31 mouse cellular contexts compared by ENCODE assay signal in the genomic region with DNA sequence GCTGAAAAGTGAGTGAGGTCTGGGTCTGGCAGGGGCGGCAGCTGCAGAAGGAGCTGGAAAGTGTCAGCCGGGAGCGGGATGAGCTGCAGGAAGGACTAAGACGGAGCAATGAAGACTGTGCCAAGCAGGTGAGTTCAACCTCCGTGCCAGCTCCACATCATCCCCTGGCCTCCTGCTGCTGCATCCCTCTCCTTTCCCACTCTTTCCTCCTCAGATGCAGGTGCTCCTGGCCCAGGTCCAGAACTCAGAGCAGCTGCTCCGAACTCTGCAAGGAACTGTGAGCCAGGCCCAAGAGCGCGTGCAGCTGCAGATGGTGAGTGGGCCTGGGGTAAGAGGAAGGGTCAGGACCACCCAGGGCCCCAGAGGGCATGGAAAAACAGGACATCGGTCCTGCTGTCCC. TPM values are rescaled to one million over a fixed set of nuclear protein-coding genes. Genes with fewer than 3 reads are reported as not detected.
DNase-seq lines count a peak whose midpoint lies in the region; ATAC-seq and TF ChIP-seq lines count a peak whose summit lies in the region.
"Had no signal": no experiment of that assay in that cellular context is flagged by ENCODE, and none has a peak within 500 bp of the region (broad histone marks: within the 10 kb centered on the region; RNA-seq: fewer than 3 reads in every experiment).

No protein-coding gene starts in this region.

- ATAC-seq in heart, embryonic 14.5 days (ENCODE audit: insufficient number of reproducible peaks, insufficient read depth, low FRiP score, low read depth): 0 out of 2 replicates have a peak, but pooled peaks have one; percentile 44
- ATAC-seq in midbrain, postnatal 0 days (ENCODE audit: low FRiP score): no peak
- no peak for ATAC-seq in midbrain, embryonic 14.5 days (ENCODE audit: low FRiP score, low TSS enrichment)
- ATAC-seq: forebrain, embryonic 15.5 days; inflammation-experienced regulatory T-cells, adult 6 months; lung, postnatal 0 days had no signal

- H3K36me3 ChIP-seq in heart, embryonic 14.5 days (ENCODE audit: control insufficient read depth, insufficient read depth, low read length): peaks cover 55% of the 10 kb centered on the region
- H3K36me3 ChIP-seq in midbrain, postnatal 0 days (ENCODE audit: insufficient read depth, low read length): peaks cover 27% of the 10 kb centered on the region
- H3K36me3 ChIP-seq in midbrain, embryonic 14.5 days (ENCODE audit: control insufficient read depth, insufficient read depth, low read length): peaks cover 27% of the 10 kb centered on the region

- H3K4me3 ChIP-seq in heart, embryonic 14.5 days (ENCODE audit: control insufficient read depth in 1 of 2, insufficient read depth in 1 of 2, low read depth in 1 of 2, low read length in 2 of 2): no peak overlapping the region
- no peak overlapping the region for H3K4me3 ChIP-seq in midbrain, postnatal 0 days (ENCODE audit: low read depth, low read length)
- H3K4me3 ChIP-seq in midbrain, embryonic 14.5 days (replicated peaks; ENCODE audit: low read depth, low read length): no peak overlapping the region
- H3K4me3 ChIP-seq: forebrain, embryonic 15.5 days; hindbrain, embryonic 13.5 days; limb, embryonic 15.5 days; liver, embryonic 13.5 days; megakaryocyte, embryonic 14.5 days; midbrain, embryonic 12.5 days had no signal

- no peak overlapping the region for H3K4me2 ChIP-seq in heart, embryonic 14.5 days (ENCODE audit: low read length)
- H3K4me2 ChIP-seq in midbrain, postnatal 0 days (ENCODE audit: low read depth, low read length, poor library complexity, severe bottlenecking): no peak overlapping the region
- no peak overlapping the region for H3K4me2 ChIP-seq in midbrain, embryonic 14.5 days (ENCODE audit: low read length)
- H3K4me2 ChIP-seq: forebrain, embryonic 15.5 days; hindbrain, embryonic 13.5 days; limb, embryonic 15.5 days; liver, embryonic 13.5 days; midbrain, embryonic 12.5 days had no signal

- WGBS in heart, embryonic 14.5 days: 86% methylated on average over 9 of the region's 9 CpGs
- 77% methylated on average over 9 of the region's 9 CpGs for WGBS in midbrain, postnatal 0 days
- WGBS in midbrain, embryonic 14.5 days: 88% methylated on average over 9 of the region's 9 CpGs

- H3K27me3 ChIP-seq in heart, embryonic 14.5 days (ENCODE audit: control insufficient read depth, insufficient read depth, low read length): no peaks in the 10 kb centered on the region
- no peaks in the 10 kb centered on the region for H3K27me3 ChIP-seq in midbrain, postnatal 0 days (ENCODE audit: insufficient read depth, low read length)
- no peaks in the 10 kb centered on the region for H3K27me3 ChIP-seq in midbrain, embryonic 14.5 days (ENCODE audit: control insufficient read depth, insufficient read depth, low read length)
- H3K27me3 ChIP-seq: forebrain, embryonic 15.5 days; hindbrain, embryonic 13.5 days; limb, embryonic 15.5 days; liver, embryonic 13.5 days; megakaryocyte, embryonic 14.5 days; midbrain, embryonic 12.5 days had no signal

- no peak overlapping the region for H3K27ac ChIP-seq in heart, embryonic 14.5 days (replicated peaks in 1 of 2; ENCODE audit: control insufficient read depth in 1 of 2, insufficient read depth in 1 of 2, low read depth in 2 of 2, low read length in 2 of 2)
- H3K27ac ChIP-seq in midbrain, postnatal 0 days (ENCODE audit: low read depth, low read length): no peak overlapping the region
- H3K27ac ChIP-seq in midbrain, embryonic 14.5 days (replicated peaks; ENCODE audit: low read depth, low read length): no peak overlapping the region
- H3K27ac ChIP-seq: forebrain, embryonic 15.5 days; hindbrain, embryonic 13.5 days; limb, embryonic 15.5 days; liver, embryonic 13.5 days; midbrain, embryonic 12.5 days had no signal

- no peak overlapping the region for H3K9ac ChIP-seq in heart, embryonic 14.5 days (ENCODE audit: low read length)
- H3K9ac ChIP-seq in midbrain, postnatal 0 days (replicated peaks; ENCODE audit: low read length, poor library complexity, severe bottlenecking): no peak overlapping the region
- no peak overlapping the region for H3K9ac ChIP-seq in midbrain, embryonic 14.5 days (replicated peaks; ENCODE audit: low read length)
- H3K9ac ChIP-seq: forebrain, embryonic 15.5 days; hindbrain, embryonic 13.5 days; limb, embryonic 15.5 days; liver, embryonic 13.5 days; midbrain, embryonic 12.5 days had no signal

- DNase-seq in gastrocnemius, adult 18-20 months (ENCODE audit: low spot score): peak; percentile 7
- no peak for DNase-seq in gastrocnemius, postnatal 4 days (ENCODE audit: low spot score in 2 of 2)
- DNase-seq in heart, postnatal 4 days: no peak
- peak; percentile 2 for DNase-seq in midbrain, postnatal 0 days (ENCODE audit: low spot score)
- DNase-seq in midbrain, embryonic 14.5 days: no peak
- no peak for DNase-seq in embryo, embryonic 10.5 days (ENCODE audit: low spot score)
- DNase-seq: adrenal gland, postnatal 25 days; cerebellum, adult 18-20 months; gastrocnemius, postnatal 14 days; heart, postnatal 36 days; kidney, adult 11 months; kidney, postnatal 14 days; layer of hippocampus, adult 9-11 months; liver, embryonic 13.5 days; lung, adult 18-20 months; lung, postnatal 4 days; right cerebral cortex, postnatal 4 days; thymus, postnatal 4 days had no signal

- no peaks in the 10 kb centered on the region for H3K9me3 ChIP-seq in heart, embryonic 14.5 days (ENCODE audit: control insufficient read depth, low read length)
- no peaks in the 10 kb centered on the region for H3K9me3 ChIP-seq in midbrain, postnatal 0 days (ENCODE audit: low read length)
- no peaks in the 10 kb centered on the region for H3K9me3 ChIP-seq in midbrain, embryonic 14.5 days (ENCODE audit: control insufficient read depth, low read length)
- H3K9me3 ChIP-seq: forebrain, embryonic 15.5 days; hindbrain, embryonic 13.5 days; limb, embryonic 15.5 days; liver, embryonic 13.5 days; megakaryocyte, embryonic 14.5 days; midbrain, embryonic 12.5 days had no signal

- H3K4me1 ChIP-seq in heart, embryonic 14.5 days (ENCODE audit: control insufficient read depth in 2 of 2, insufficient read depth in 2 of 2, low read length in 2 of 2): no peaks in the 10 kb centered on the region
- no peaks in the 10 kb centered on the region for H3K4me1 ChIP-seq in midbrain, postnatal 0 days (ENCODE audit: insufficient read depth, low read length)
- H3K4me1 ChIP-seq in midbrain, embryonic 14.5 days (ENCODE audit: control insufficient read depth, insufficient read depth, low read length): no peaks in the 10 kb centered on the region
- H3K4me1 ChIP-seq: forebrain, embryonic 15.5 days; hindbrain, embryonic 13.5 days; limb, embryonic 15.5 days; liver, embryonic 13.5 days; midbrain, embryonic 12.5 days had no signal

- TF ChIP-seq CTCF in midbrain, postnatal 0 days (IDR thresholded peaks at IDR 0.05): no peak

RNA-seq across cellular contexts. Expression of a gene that starts 11.6 kb away (rescaled TPM):
- 10 to 100 TPM; 10.6 to 13.1 TPM for total RNA-seq in gastrocnemius, adult 18-20 months (2021)
- total RNA-seq in gastrocnemius, postnatal 4 days (2021): 10 to 100 TPM; 14.0 to 16.2 TPM
- polyA plus RNA-seq in heart, embryonic 14.5 days (2014; fragmentation: Nextera tagmentation; extraction: Ambion mirVana): 19.6 and 19.8 TPM in 2 replicates
- total RNA-seq in heart, postnatal 4 days (2021): 10 to 100 TPM; 11.8 to 15.0 TPM
- 20.3 and 21.0 TPM in 2 replicates for total RNA-seq in midbrain, postnatal 0 days (2014; rRNA removed)
- polyA plus RNA-seq in midbrain, postnatal 0 days (2015; fragmentation: Nextera tagmentation; extraction: Ambion mirVana): 18.5 and 18.7 TPM in 2 replicates
- 19.6 and 22.1 TPM in 2 replicates for polyA plus RNA-seq in midbrain, embryonic 14.5 days (2014; fragmentation: Nextera tagmentation; extraction: Ambion mirVana)

RNA-seq across cellular contexts. Expression of a gene that starts 22.8 kb away (rescaled TPM):
- over 10,000 TPM; 23,271 to 27,147 TPM for total RNA-seq in gastrocnemius, adult 18-20 months (2021)
- 1,000 to 10,000 TPM; 6,232 to 6,720 TPM for total RNA-seq in gastrocnemius, postnatal 4 days (2021)
- polyA plus RNA-seq in heart, embryonic 14.5 days (2014; fragmentation: Nextera tagmentation; extraction: Ambion mirVana): 0.26 and 1.3 TPM in 2 replicates
- 1 to 10 TPM in 1 of 2 experiments, under 1 TPM in 1; 0.67 to 9.0 TPM for total RNA-seq in heart, postnatal 4 days (2021)
- 0.14 and 0.33 TPM in 2 replicates for total RNA-seq in midbrain, postnatal 0 days (2014; rRNA removed)
- 0.35 and 0.56 TPM in 2 replicates for polyA plus RNA-seq in midbrain, postnatal 0 days (2015; fragmentation: Nextera tagmentation; extraction: Ambion mirVana)
- 0.39 TPM in 1 of 2 replicates, not detected in the other for polyA plus RNA-seq in midbrain, embryonic 14.5 days (2014; fragmentation: Nextera tagmentation; extraction: Ambion mirVana)
- total RNA-seq: adrenal gland, postnatal 25 days had no signal

RNA-seq across cellular contexts. Expression of a gene that starts 25.4 kb away (rescaled TPM):
- not detected for total RNA-seq in gastrocnemius, adult 18-20 months (2021)
- under 1 TPM; 0.13 to 0.39 TPM for total RNA-seq in gastrocnemius, postnatal 4 days (2021)
- polyA plus RNA-seq in heart, embryonic 14.5 days (2014; fragmentation: Nextera tagmentation; extraction: Ambion mirVana): not detected in 2 replicates
- under 1 TPM; 0.45 to 0.72 TPM for total RNA-seq in heart, postnatal 4 days (2021)
- total RNA-seq in midbrain, postnatal 0 days (2014; rRNA removed): not detected in 2 replicates
- 0.23 TPM in 1 of 2 replicates, not detected in the other for polyA plus RNA-seq in midbrain, postnatal 0 days (2015; fragmentation: Nextera tagmentation; extraction: Ambion mirVana)
- polyA plus RNA-seq in midbrain, embryonic 14.5 days (2014; fragmentation: Nextera tagmentation; extraction: Ambion mirVana): not detected in 2 replicates
- total RNA-seq: left cerebral cortex, adult 18-20 months; left cerebral cortex, postnatal 14 days; MEL had no signal
- polyA plus RNA-seq: forebrain, embryonic 15.5 days; hindbrain, embryonic 13.5 days; kidney, embryonic 14.5 days; midbrain, embryonic 12.5 days; neural tube, embryonic 11.5 days had no signal

RNA-seq across cellular contexts. Expression of a gene that starts 35.1 kb away (rescaled TPM):
- total RNA-seq in gastrocnemius, adult 18-20 months (2021): 10 to 100 TPM; 49.2 to 51.0 TPM
- total RNA-seq in gastrocnemius, postnatal 4 days (2021): 10 to 100 TPM; 52.7 to 57.0 TPM
- polyA plus RNA-seq in heart, embryonic 14.5 days (2014; fragmentation: Nextera tagmentation; extraction: Ambion mirVana): 35.6 and 39.0 TPM in 2 replicates
- total RNA-seq in heart, postnatal 4 days (2021): 10 to 100 TPM; 47.1 to 51.4 TPM
- 41.3 and 46.8 TPM in 2 replicates for total RNA-seq in midbrain, postnatal 0 days (2014; rRNA removed)
- polyA plus RNA-seq in midbrain, postnatal 0 days (2015; fragmentation: Nextera tagmentation; extraction: Ambion mirVana): 63.9 and 64.9 TPM in 2 replicates
- 67.5 and 73.1 TPM in 2 replicates for polyA plus RNA-seq in midbrain, embryonic 14.5 days (2014; fragmentation: Nextera tagmentation; extraction: Ambion mirVana)

RNA-seq across cellular contexts. Expression of a gene that starts 43.6 kb away (rescaled TPM):
- total RNA-seq in gastrocnemius, adult 18-20 months (2021): 1 to 10 TPM; 3.3 to 3.4 TPM
- 1 to 10 TPM; 3.2 to 4.1 TPM for total RNA-seq in gastrocnemius, postnatal 4 days (2021)
- polyA plus RNA-seq in heart, embryonic 14.5 days (2014; fragmentation: Nextera tagmentation; extraction: Ambion mirVana): 1.3 and 2.0 TPM in 2 replicates
- 10 to 100 TPM in 1 of 2 experiments, 1 to 10 TPM in 1; 7.5 to 10.1 TPM for total RNA-seq in heart, postnatal 4 days (2021)
- total RNA-seq in midbrain, postnatal 0 days (2014; rRNA removed): 6.0 and 6.7 TPM in 2 replicates
- polyA plus RNA-seq in midbrain, postnatal 0 days (2015; fragmentation: Nextera tagmentation; extraction: Ambion mirVana): 2.3 and 2.4 TPM in 2 replicates
- 3.5 and 4.9 TPM in 2 replicates for polyA plus RNA-seq in midbrain, embryonic 14.5 days (2014; fragmentation: Nextera tagmentation; extraction: Ambion mirVana)

Comparison
In these comparisons a context has a peak if more than half of its experiments do, and no peak if none do; other contexts are left out.
1. DNase-seq: peak in gastrocnemius, adult 18-20 months (single experiment) and midbrain, postnatal 0 days (single experiment); none in gastrocnemius, postnatal 4 days (0 of 2), heart, postnatal 4 days (single experiment), midbrain, embryonic 14.5 days (single experiment) and embryo, embryonic 10.5 days (single experiment).
2. RNA of a gene that starts 22.8 kb away (total RNA-seq): 23,271 to 27,147 TPM in gastrocnemius, adult 18-20 months and 6,232 to 6,720 TPM in gastrocnemius, postnatal 4 days; 0.67 to 9.0 TPM in heart, postnatal 4 days and 0.14 to 0.33 TPM in midbrain, postnatal 0 days; every median in the first group is over 100 times any median in the second.